Comparison of ENCODE assay signal across 7 mouse cellular contexts in the genomic region with DNA sequence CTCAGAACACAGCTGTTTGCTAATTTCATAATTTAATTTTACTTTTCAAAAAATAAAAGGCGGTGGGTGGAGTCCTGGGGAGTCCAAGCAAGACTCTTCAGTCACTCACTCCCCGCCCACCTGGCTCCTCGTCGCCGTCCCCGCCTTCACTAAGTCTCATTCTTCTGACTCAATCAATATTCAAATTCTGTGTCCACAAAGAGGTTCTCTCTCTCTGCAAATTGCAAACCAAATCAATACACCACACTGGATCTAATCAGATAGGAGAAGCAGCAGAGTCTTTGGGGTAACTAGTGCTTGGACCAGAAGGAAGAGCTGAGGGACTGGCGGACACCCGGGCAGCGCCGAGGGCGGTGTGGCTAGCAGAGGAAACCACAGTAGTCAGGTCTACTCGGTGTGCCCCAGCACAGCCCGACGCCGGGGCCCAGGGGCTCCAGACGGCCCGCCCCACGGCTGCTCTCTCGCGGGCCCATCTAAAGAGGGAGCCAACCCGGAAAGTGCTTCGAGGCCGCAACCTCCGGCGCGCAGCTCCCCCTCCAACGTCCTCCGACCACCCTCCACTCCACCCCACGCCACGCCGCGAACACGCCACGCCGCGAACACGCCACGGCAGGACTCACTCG. TPM values are rescaled to one million over a fixed set of nuclear protein-coding genes. Genes with fewer than 3 reads are reported as not detected.
A peak's percentile ranks its signal among the peaks of the same experiment; 100 is the strongest.
DNase-seq lines count a peak whose midpoint lies in the region; ATAC-seq and TF ChIP-seq lines count a peak whose summit lies in the region.

No protein-coding gene starts in this region.

- H3K27ac ChIP-seq in lung, embryonic 15.5 days = peak overlapping the region; percentile 27; the same call in 1 of the 2 replicates
- H3K27ac ChIP-seq in forebrain, embryonic 16.5 days (ENCODE audit: low read length) = peak overlapping the region; percentile 37; the same call in 1 of the 2 replicates
- peak overlapping the region; percentile 3 for H3K27ac ChIP-seq in liver, embryonic 14.5 days
- H3K27ac ChIP-seq in stomach, postnatal 0 days (replicated peaks) = peak overlapping the region; percentile 78

- H3K9me3 ChIP-seq in lung, embryonic 15.5 days = no peaks in the 10 kb centered on the region
- no peaks in the 10 kb centered on the region for H3K9me3 ChIP-seq in forebrain, embryonic 16.5 days (ENCODE audit: control insufficient read depth, low read length)
- H3K9me3 ChIP-seq in liver, embryonic 14.5 days (ENCODE audit: control insufficient read depth, low read length) = no peaks in the 10 kb centered on the region
- H3K9me3 ChIP-seq in stomach, postnatal 0 days (ENCODE audit: control insufficient read depth, low read length) = no peaks in the 10 kb centered on the region

- peaks cover 4% of the 10 kb centered on the region; the same call in 1 of the 2 replicates for H3K4me1 ChIP-seq in lung, embryonic 15.5 days
- H3K4me1 ChIP-seq in forebrain, embryonic 16.5 days (replicated peaks; ENCODE audit: control insufficient read depth, insufficient read depth, low read length) = peaks cover 6% of the 10 kb centered on the region
- peaks cover 0 to 5% of the 10 kb centered on the region in 2 experiments; a peak in 2 of 4 replicates for H3K4me1 ChIP-seq in liver, embryonic 14.5 days (replicated peaks; ENCODE audit: control insufficient read depth in 2 of 2, insufficient read depth in 2 of 2, low read length in 1 of 2)
- H3K4me1 ChIP-seq in stomach, postnatal 0 days (replicated peaks; ENCODE audit: control insufficient read depth, insufficient read depth) = no peaks in the 10 kb centered on the region

- peak overlapping the region; percentile 92 for H3K9ac ChIP-seq in lung, embryonic 15.5 days
- peak overlapping the region; percentile 84 for H3K9ac ChIP-seq in forebrain, embryonic 16.5 days (replicated peaks; ENCODE audit: low read depth, low read length)
- H3K9ac ChIP-seq in liver, embryonic 14.5 days (replicated peaks) = peak overlapping the region; percentile 71
- peak overlapping the region; percentile 85 for H3K9ac ChIP-seq in stomach, postnatal 0 days (ENCODE audit: low read length)

- H3K4me2 ChIP-seq in lung, embryonic 15.5 days = peak overlapping the region; percentile 71
- H3K4me2 ChIP-seq in forebrain, embryonic 16.5 days (ENCODE audit: low read length) = peak overlapping the region; percentile 84
- peak overlapping the region; percentile 75 for H3K4me2 ChIP-seq in liver, embryonic 14.5 days (ENCODE audit: low read depth)
- peak overlapping the region; percentile 62 for H3K4me2 ChIP-seq in stomach, postnatal 0 days (replicated peaks; ENCODE audit: low read depth)

- no peak for TF ChIP-seq EP300 in liver, embryonic 14.5 days (IDR thresholded peaks at IDR 0.05; ENCODE audit: low read depth)
- no peak for TF ChIP-seq EP300 in stomach, postnatal 0 days (optimal IDR thresholded peaks at IDR 0.05)

- peak overlapping the region; percentile 99 for H3K4me3 ChIP-seq in lung, embryonic 15.5 days
- peak overlapping the region; percentile 74 for H3K4me3 ChIP-seq in forebrain, embryonic 16.5 days (replicated peaks; ENCODE audit: low read length)
- H3K4me3 ChIP-seq in liver, embryonic 14.5 days (ENCODE audit: insufficient read depth in 1 of 2, low read depth in 2 of 2, low read length in 2 of 2) = peak overlapping the region; percentile 78 to 84
- H3K4me3 ChIP-seq in stomach, postnatal 0 days (ENCODE audit: low read depth, low read length) = peak overlapping the region; percentile 79

- H3K36me3 ChIP-seq in lung, embryonic 15.5 days = peaks cover 31% of the 10 kb centered on the region
- H3K36me3 ChIP-seq in forebrain, embryonic 16.5 days (ENCODE audit: control insufficient read depth, insufficient read depth) = peaks cover 16% of the 10 kb centered on the region
- peaks cover 27% of the 10 kb centered on the region for H3K36me3 ChIP-seq in liver, embryonic 14.5 days (replicated peaks; ENCODE audit: control insufficient read depth, insufficient read depth, low read depth)
- peaks cover 10% of the 10 kb centered on the region; the same call in 1 of the 2 replicates for H3K36me3 ChIP-seq in stomach, postnatal 0 days (ENCODE audit: control insufficient read depth, insufficient read depth, low read length)

- under 1% methylated on average over 36 of the region's 39 CpGs for WGBS in lung, embryonic 15.5 days
- 0% methylated on average over 37 of the region's 39 CpGs for WGBS in forebrain, embryonic 16.5 days
- under 1% methylated on average over 36 of the region's 39 CpGs for WGBS in liver, embryonic 14.5 days (ENCODE audit: insufficient replicate concordance)
- under 1% methylated on average over 31 of the region's 39 CpGs for WGBS in stomach, postnatal 0 days

- no peak for TF ChIP-seq CTCF in liver, embryonic 14.5 days (IDR thresholded peaks at IDR 0.05; ENCODE audit: low read depth)
- no peak for TF ChIP-seq CTCF in stomach, postnatal 0 days (IDR thresholded peaks at IDR 0.05; ENCODE audit: low read depth)

- no peak for DNase-seq in lung, adult 18-20 months
- DNase-seq in adipocyte (ENCODE audit: low spot score) = peak; percentile 39
- DNase-seq in liver, embryonic 14.5 days (ENCODE audit: low read depth in 3 of 3, low spot score in 3 of 3) = peak in 2 of 3 experiments; percentile 22 to 30
- DNase-seq in stomach, postnatal 0 days (ENCODE audit: low spot score) = peak; percentile 51
- DNase-seq in retina, embryonic 14.5 days (ENCODE audit: low spot score) = no peak

- peak; percentile 77 for ATAC-seq in lung, embryonic 15.5 days (ENCODE audit: borderline replicate concordance, extremely low read depth, low FRiP score, low TSS enrichment)
- ATAC-seq in forebrain, embryonic 16.5 days = peak; percentile 81
- peak; percentile 74 for ATAC-seq in liver, embryonic 14.5 days (ENCODE audit: insufficient read depth)
- ATAC-seq in stomach, postnatal 0 days (ENCODE audit: low FRiP score, low TSS enrichment) = peak; percentile 76

- H3K27me3 ChIP-seq in lung, embryonic 15.5 days = no peaks in the 10 kb centered on the region
- H3K27me3 ChIP-seq in forebrain, embryonic 16.5 days (replicated peaks; ENCODE audit: control insufficient read depth, insufficient read depth, low read length) = no peaks in the 10 kb centered on the region; the same call in 1 of the 2 replicates
- no peaks in the 10 kb centered on the region for H3K27me3 ChIP-seq in liver, embryonic 14.5 days (ENCODE audit: control insufficient read depth, insufficient read depth, low read length)
- no peaks in the 10 kb centered on the region for H3K27me3 ChIP-seq in stomach, postnatal 0 days (ENCODE audit: control insufficient read depth, insufficient read depth, low read length)

RNA-seq across cellular contexts. Expression of a gene that starts 0.5 kb away (rescaled TPM):
- 155 and 161 TPM in 2 replicates for polyA plus RNA-seq in lung, embryonic 15.5 days (2015; fragmentation: Nextera tagmentation; extraction: Ambion mirVana)
- polyA plus RNA-seq in forebrain, embryonic 16.5 days (2015; fragmentation: Nextera tagmentation; extraction: Ambion mirVana) = 155 and 165 TPM in 2 replicates
- polyA plus RNA-seq in liver, embryonic 14.5 days (2012; rRNA removed) = 25.3 and 37.3 TPM in 2 replicates
- polyA plus RNA-seq in liver, embryonic 14.5 days (2014; fragmentation: Nextera tagmentation; extraction: Ambion mirVana) = 73.2 and 78.6 TPM in 2 replicates
- polyA plus RNA-seq in stomach, postnatal 0 days (2015; fragmentation: Nextera tagmentation; extraction: Ambion mirVana) = 79.9 and 80.9 TPM in 2 replicates

RNA-seq across cellular contexts. Expression of a gene that starts 35.3 kb away (rescaled TPM):
- 422 and 428 TPM in 2 replicates for polyA plus RNA-seq in lung, embryonic 15.5 days (2015; fragmentation: Nextera tagmentation; extraction: Ambion mirVana)
- polyA plus RNA-seq in forebrain, embryonic 16.5 days (2015; fragmentation: Nextera tagmentation; extraction: Ambion mirVana) = 686 and 721 TPM in 2 replicates
- polyA plus RNA-seq in liver, embryonic 14.5 days (2012; rRNA removed) = 13.8 and 30.3 TPM in 2 replicates
- 128 and 130 TPM in 2 replicates for polyA plus RNA-seq in liver, embryonic 14.5 days (2014; fragmentation: Nextera tagmentation; extraction: Ambion mirVana)
- polyA plus RNA-seq in stomach, postnatal 0 days (2015; fragmentation: Nextera tagmentation; extraction: Ambion mirVana) = 185 and 203 TPM in 2 replicates

RNA-seq across cellular contexts. Expression of a gene that starts 54.3 kb away (rescaled TPM):
- 27.1 and 28.6 TPM in 2 replicates for polyA plus RNA-seq in lung, embryonic 15.5 days (2015; fragmentation: Nextera tagmentation; extraction: Ambion mirVana)
- 56.9 and 64.9 TPM in 2 replicates for polyA plus RNA-seq in forebrain, embryonic 16.5 days (2015; fragmentation: Nextera tagmentation; extraction: Ambion mirVana)
- 2.4 and 4.8 TPM in 2 replicates for polyA plus RNA-seq in liver, embryonic 14.5 days (2012; rRNA removed)
- 8.3 and 9.5 TPM in 2 replicates for polyA plus RNA-seq in liver, embryonic 14.5 days (2014; fragmentation: Nextera tagmentation; extraction: Ambion mirVana)
- 21.2 and 24.0 TPM in 2 replicates for polyA plus RNA-seq in stomach, postnatal 0 days (2015; fragmentation: Nextera tagmentation; extraction: Ambion mirVana)

Comparison
In these comparisons a context has a peak if more than half of its experiments do, and no peak if none do; other contexts are left out.
1. H3K27ac ChIP-seq: peak in every context shown above with its lines; median percentile 78 in stomach, postnatal 0 days; 37 in forebrain, embryonic 16.5 days; 27 in lung, embryonic 15.5 days; 3 in liver, embryonic 14.5 days.
2. DNase-seq: peak in adipocyte (single experiment), liver, embryonic 14.5 days (2 of 3) and stomach, postnatal 0 days (single experiment); none in lung, adult 18-20 months (0 of 2) and retina, embryonic 14.5 days (single experiment).
3. Peak in every context shown above with its lines, with median percentiles within 50 percentile points of each other: ATAC-seq, H3K4me2 ChIP-seq, H3K4me3 ChIP-seq and H3K9ac ChIP-seq.